Mouse (Mus musculus): ENCODE measurements around the gene Sox5.

Sox5 gene

GRCm38 (mm10) chr6:144477287-144478064, 304.3 kb downstream of the Sox5 start:
- DNase-seq, result no peak

DNA sequence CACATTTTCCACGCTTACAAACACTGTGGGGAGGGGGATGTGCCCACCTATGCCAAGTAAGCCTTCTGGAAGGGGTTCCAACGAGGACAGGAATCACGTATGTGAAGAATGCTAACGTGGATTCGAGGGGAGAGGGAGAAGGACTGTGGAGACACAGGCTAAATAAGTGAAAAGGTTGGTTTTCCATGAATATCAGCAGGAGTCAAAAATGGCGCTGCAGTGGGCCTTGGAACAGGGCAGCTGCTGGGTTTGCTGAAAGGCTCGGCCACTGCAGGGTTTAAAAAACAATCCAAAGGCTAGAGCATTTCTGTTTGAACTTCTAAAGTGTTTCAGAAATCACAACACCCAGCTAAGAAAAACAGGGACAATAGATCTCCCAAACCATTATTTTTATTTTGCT, 308.3 kb downstream of the Sox5 start:
- no peak for DNase-seq

- DNase-seq, result no peak
Measured at GRCm38 (mm10) chr6:144472089-144472900, 309.5 kb downstream of the Sox5 start.

DNA sequence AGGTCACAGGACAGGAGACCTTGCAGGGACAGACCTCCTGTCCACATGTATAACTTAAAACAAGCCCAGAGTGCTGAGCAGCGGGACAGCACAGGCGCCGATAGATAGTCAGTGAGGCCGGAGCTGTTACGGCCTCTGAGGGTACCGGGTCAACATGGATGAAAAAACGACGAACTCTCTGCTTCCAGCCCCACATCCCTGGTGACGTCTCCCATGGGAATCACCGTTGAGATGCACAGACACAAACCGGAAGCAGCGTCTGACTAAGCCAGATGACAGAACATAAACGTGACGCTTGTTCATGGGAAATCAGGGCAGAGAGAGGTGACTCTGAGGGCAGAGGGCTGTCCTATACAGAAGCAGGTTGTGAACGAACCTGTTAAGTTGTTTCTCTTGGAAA, 315.1 kb downstream of the Sox5 start:
- no peak for DNase-seq

GRCm38 (mm10) chr6:144463691-144464090, 318.1 kb downstream of the Sox5 start:
- no peak for DNase-seq

DNA sequence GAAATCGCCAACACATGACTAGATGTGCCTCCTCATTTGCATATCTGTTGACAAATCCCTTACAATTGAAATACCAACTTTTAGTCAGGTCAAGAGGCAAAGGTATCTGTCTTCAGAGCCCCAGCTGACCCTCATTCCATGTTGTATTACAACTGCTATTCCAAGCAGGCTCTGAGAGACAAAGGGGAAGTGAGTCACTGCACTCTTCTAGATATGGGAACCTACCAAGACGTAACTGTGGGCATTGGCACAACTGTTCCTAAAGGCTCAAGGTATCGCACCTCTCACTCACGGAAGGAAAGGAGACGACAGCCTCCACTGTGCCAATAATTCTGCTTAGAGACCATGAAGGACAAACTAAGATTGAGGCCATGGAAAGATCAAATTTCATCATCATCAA, 318.5 kb downstream of the Sox5 start:
- DNase-seq, result no peak

DNA sequence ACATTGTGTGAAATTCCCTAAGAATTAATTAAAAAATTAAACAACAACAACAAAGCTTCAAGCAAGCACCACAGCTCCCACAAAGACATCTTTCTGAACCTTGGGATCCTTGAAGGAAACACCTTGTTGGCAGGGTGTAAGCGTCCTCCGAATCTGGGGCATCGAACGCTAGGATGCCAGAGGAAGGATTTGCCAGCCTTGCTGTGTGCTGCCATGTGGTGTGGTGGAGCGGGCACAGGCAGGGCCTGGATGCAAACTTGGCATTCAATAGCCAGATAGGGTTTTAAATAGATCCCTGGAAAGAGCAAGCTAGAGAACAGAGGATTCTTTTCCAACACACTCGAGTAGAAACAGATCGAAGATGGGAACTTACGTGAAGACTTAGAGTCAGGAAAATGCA, 322.3 kb downstream of the Sox5 start:
- no peak for DNase-seq

GRCm38 (mm10) chr6:144457500-144457899, 324.3 kb downstream of the Sox5 start:
- no peak for DNase-seq

GRCm38 (mm10) chr6:144454291-144455276, 327.2 kb downstream of the Sox5 start:
- no peak for DNase-seq

DNA sequence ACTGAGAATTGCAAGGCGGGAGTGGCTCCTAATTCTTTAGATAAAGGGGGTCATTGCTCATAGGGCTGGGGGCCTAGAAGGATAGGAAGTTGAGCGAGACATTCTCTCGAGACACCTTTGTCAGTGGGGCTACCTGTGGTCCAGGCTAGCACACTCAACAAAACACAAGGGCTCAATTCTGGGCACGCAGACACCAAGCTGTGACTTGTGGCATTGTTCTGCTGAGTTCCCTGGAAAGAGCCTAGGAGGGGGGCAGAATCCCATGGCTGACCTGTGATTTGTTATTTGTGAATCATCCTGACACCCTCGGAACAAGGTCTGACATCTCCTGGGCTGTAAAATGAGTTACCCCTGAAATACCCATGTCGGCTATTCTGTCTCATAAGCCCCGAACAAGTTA, 328.2 kb downstream of the Sox5 start:
- no peak for DNase-seq

DNA sequence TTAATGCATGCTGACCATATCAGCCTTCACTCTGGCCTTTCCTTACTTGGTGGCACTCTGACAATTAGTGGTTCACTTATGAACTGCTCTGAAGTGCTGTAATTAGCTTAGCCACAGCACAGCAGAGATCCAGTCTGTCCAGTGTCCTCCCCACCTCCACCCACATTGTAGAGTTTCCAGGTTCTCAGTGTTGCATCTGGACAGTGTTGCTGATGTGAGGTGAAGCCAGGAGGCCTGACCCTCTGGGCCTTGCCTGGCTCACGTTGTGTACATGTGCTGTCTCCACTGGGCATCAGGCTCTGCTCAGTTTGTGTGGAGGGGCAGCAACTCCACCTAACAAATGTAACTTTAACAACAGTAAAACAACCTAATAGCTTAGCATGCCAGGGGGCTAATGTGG, 328.6 kb downstream of the Sox5 start:
- DNase-seq, result no peak

DNA sequence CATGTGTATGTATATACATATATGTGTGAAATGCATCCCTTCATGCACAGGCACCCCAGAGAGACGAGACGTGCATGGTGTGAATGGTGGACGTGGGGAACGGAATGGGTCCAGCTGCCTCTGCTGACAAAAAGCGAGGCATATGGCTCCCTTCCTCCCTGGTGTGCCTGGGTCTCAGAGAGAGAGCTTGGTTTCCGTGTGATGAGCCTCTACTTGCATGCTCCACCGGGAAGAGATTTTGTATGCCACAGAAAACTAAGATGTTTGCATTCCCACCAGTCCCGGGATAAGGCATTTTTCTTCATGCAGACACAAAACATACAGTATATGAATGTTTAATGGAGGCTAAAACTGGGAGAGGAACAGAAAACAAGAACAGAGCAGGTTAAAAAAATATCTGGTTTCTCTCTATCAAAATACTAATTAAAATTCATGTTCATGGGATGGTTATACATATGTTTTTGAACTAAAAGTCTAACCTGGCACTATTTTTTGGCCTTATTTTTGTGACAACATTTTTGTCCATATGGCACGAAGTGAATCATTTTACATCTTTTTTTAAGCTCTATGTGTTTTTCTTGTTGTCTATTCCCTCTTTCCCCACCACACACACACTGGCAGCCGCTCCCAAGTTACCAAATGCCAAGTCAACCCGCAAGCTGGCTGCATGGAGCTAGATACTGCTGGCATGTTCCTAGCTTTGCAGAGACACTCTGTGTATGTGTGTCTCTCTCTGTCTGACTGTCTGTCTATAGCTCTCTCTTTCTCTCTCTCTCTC, 329.4 kb downstream of the Sox5 start:
- DNase-seq, result no peak

DNA sequence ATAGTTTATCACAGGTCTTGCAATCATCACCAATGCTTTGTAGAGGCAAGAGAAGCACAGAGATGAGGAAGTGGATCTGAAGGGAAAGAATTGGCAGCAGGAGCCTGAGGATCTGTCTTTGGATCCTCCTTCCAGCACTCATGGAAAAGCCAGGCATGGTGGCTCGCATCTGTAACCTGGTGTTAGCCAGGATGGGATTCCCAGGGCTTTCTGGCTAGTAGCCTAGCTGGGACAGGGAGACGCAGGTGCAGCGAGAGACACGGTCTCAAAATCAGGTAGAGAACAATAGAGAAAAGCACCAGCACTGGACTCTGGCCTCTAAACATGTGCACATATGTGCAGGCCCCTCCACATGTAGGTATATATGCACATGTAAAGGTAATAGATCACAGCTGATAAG, 330.1 kb downstream of the Sox5 start:
- no peak for DNase-seq

GRCm38 (mm10) chr6:144445761-144446373, 335.9 kb downstream of the Sox5 start:
- no peak for DNase-seq

- DNase-seq, result no peak
Measured at GRCm38 (mm10) chr6:144444367-144444766, 337.4 kb downstream of the Sox5 start.

GRCm38 (mm10) chr6:144443681-144444080, 338.1 kb downstream of the Sox5 start:
- no peak for DNase-seq

- DNase-seq, result peak; percentile 12
Measured at GRCm38 (mm10) chr6:144429276-144429675, 352.5 kb downstream of the Sox5 start.

- no peak for DNase-seq
Measured at GRCm38 (mm10) chr6:144408030-144408429, 373.7 kb downstream of the Sox5 start.

GRCm38 (mm10) chr6:144398115-144398514, 383.7 kb downstream of the Sox5 start:
- no peak for DNase-seq

- DNase-seq, result no peak
Measured at GRCm38 (mm10) chr6:144393151-144393550, 388.6 kb downstream of the Sox5 start.

GRCm38 (mm10) chr6:144389333-144390054, 392.3 kb downstream of the Sox5 start:
- no peak for DNase-seq

Data from thymus, postnatal 25 days (tissue).